Mouse (Mus musculus): ENCODE measurements around the gene Tedc1.

The Tedc1 gene

GRCm38 (mm10) chr12:113138901-113139864 is 17.0 kb upstream of the Tedc1 start:
- DNase-seq (ENCODE audit: low spot score in 2 of 2): peak; percentile 79

GRCm38 (mm10) chr12:113139908-113140615 is 16.2 kb upstream of the Tedc1 start, which contains the start of gene Crip2:
TSS of gene Crip2 (plus strand) at chr12:113140236.
- peak; percentile 86 for DNase-seq (ENCODE audit: low spot score in 2 of 2)

- DNase-seq (ENCODE audit: low spot score in 2 of 2): peak in 1 of 2 experiments; percentile 74
These were observed 15.4 kb upstream of the Tedc1 start for GRCm38 (mm10) chr12:113140616-113141411.

- peak in 1 of 2 experiments; percentile 56 for DNase-seq (ENCODE audit: low spot score in 2 of 2)
These were observed 14.7 kb upstream of the Tedc1 start for GRCm38 (mm10) chr12:113141531-113141973.

GRCm38 (mm10) chr12:113142021-113142975 is 13.9 kb upstream of the Tedc1 start:
- DNase-seq (ENCODE audit: low spot score in 2 of 2): peak in 1 of 2 experiments; percentile 74

GRCm38 (mm10) chr12:113143164-113143563 is 13.1 kb upstream of the Tedc1 start:
- peak in 1 of 2 experiments; percentile 25 for DNase-seq (ENCODE audit: low spot score in 2 of 2)

GRCm38 (mm10) chr12:113144001-113144756 is 12.0 kb upstream of the Tedc1 start:
- DNase-seq (ENCODE audit: low spot score in 2 of 2): peak in 1 of 2 experiments; percentile 39

- DNase-seq (ENCODE audit: low spot score in 2 of 2): no peak
These were observed 11.3 kb upstream of the Tedc1 start for GRCm38 (mm10) chr12:113144886-113145285.

GRCm38 (mm10) chr12:113145591-113145990 is 10.6 kb upstream of the Tedc1 start:
- no peak for DNase-seq (ENCODE audit: low spot score in 2 of 2)

GRCm38 (mm10) chr12:113146112-113147057 is 9.8 kb upstream of the Tedc1 start, which contains the start of gene Crip1:
TSS of gene Crip1 (plus strand) at chr12:113146316.
- peak; percentile 82 to 87 for DNase-seq (ENCODE audit: low spot score in 2 of 2)

- DNase-seq (ENCODE audit: low spot score in 2 of 2): peak in 1 of 2 experiments; percentile 30
These were observed 8.7 kb upstream of the Tedc1 start for GRCm38 (mm10) chr12:113147481-113147880.

GRCm38 (mm10) chr12:113148381-113149035 is 7.7 kb upstream of the Tedc1 start:
- DNase-seq (ENCODE audit: low spot score in 2 of 2): peak in 1 of 2 experiments; percentile 66

- DNase-seq (ENCODE audit: low spot score in 2 of 2): no peak
These were observed 6.9 kb upstream of the Tedc1 start for GRCm38 (mm10) chr12:113149341-113149740.

GRCm38 (mm10) chr12:113149896-113150295 is 6.3 kb upstream of the Tedc1 start:
- no peak for DNase-seq (ENCODE audit: low spot score in 2 of 2)

- no peak for DNase-seq (ENCODE audit: low spot score in 2 of 2)
These were observed 5.6 kb upstream of the Tedc1 start for GRCm38 (mm10) chr12:113150591-113150990.

GRCm38 (mm10) chr12:113151046-113151445 is 5.2 kb upstream of the Tedc1 start:
- peak in 1 of 2 experiments; percentile 28 for DNase-seq (ENCODE audit: low spot score in 2 of 2)

GRCm38 (mm10) chr12:113151661-113152271 is 4.5 kb upstream of the Tedc1 start:
- DNase-seq (ENCODE audit: low spot score in 2 of 2): peak in 1 of 2 experiments; percentile 68
